Mouse (Mus musculus) embryonic facial prominence, embryonic 12.5 days (tissue): ENCODE measurements at regions not wholly inside any gene's neighbourhood (a gene's known extent, or its start where the extent isn't known, plus 50 kb on each side); places are given as distances from the start of the nearest gene placed in this dataset.

Experiments
- ATAC-seq: fragments of 200-750 bp; cut with Nextera tagmentation; 2 replicates; pipeline ENCODE4 v1.8.0; 2017; ENCODE audit not compliant: insufficient number of reproducible peaks, insufficient read depth, low FRiP score, low TSS enrichment
- H3K27ac ChIP-seq: fragments of 300-500 bp; sonication (generic); 2 replicates; pipeline ENCODE4 v1.5.1; 2016; ENCODE audit warnings: mild to moderate bottlenecking
- H3K27me3 ChIP-seq: fragments of 300-500 bp; sonication (generic); 2 replicates; pipeline ENCODE4 v1.6.1; 2016; ENCODE audit warnings: mild to moderate bottlenecking, moderate library complexity
- H3K36me3 ChIP-seq: fragments of 300-500 bp; sonication (generic); 2 replicates; pipeline ENCODE4 v1.6.1; 2016; ENCODE audit warnings: mild to moderate bottlenecking
- H3K4me1 ChIP-seq: fragments of 300-500 bp; sonication (generic); 2 replicates; pipeline ENCODE4 v1.6.1; 2016
- H3K4me2 ChIP-seq: fragments of 300-500 bp; sonication (generic); replicated peaks from 2 replicates; pipeline ENCODE4 v1.6.1; 2016; ENCODE audit warnings: mild to moderate bottlenecking, moderate library complexity
- H3K4me3 ChIP-seq: fragments of 300-500 bp; sonication (generic); 2 replicates; pipeline ENCODE4 v1.5.1; 2016; ENCODE audit warnings: mild to moderate bottlenecking
- H3K9ac ChIP-seq: fragments of 300-500 bp; sonication (generic); 2 replicates; pipeline ENCODE4 v1.6.1; 2016; ENCODE audit warnings: mild to moderate bottlenecking, moderate library complexity
- H3K9me3 ChIP-seq: fragments of 300-500 bp; sonication (generic); 2 replicates; pipeline ENCODE4 v1.6.1; 2016; ENCODE audit warnings: mild to moderate bottlenecking, moderate library complexity
- WGBS: fragments of 180-500 bp; shearing (Covaris S2); methylation state at CpG from one replicate; pipeline ENCODE4 v1.1.7; 2016; 5-methylcytosine and 5-hydroxymethylcytosine counted together

GRCm38 (mm10) chr2:115515470-115515869 lies 66.0 kb upstream of the BC052040 start:
- 71% methylated on average over 6 of the region's 6 CpGs for WGBS

GRCm38 (mm10) chr2:115516824-115517223 lies 64.7 kb upstream of the BC052040 start:
- H3K4me1 ChIP-seq: peaks cover 19% of the 10 kb centered on the region; the same call in 1 of the 2 replicates
- 0 out of 2 replicates have a peak, but pooled peaks have one; percentile 28 for ATAC-seq
- 13% methylated on average over 2 of the region's 2 CpGs for WGBS

More at GRCm38 (mm10) chr2:115515470-115515869, 66.0 kb upstream of the BC052040 start:
- no peak for ATAC-seq
- Histone ChIP-seq H3K27me3 (no peaks in the 10 kb centered on the region), H3K27ac (no peak overlapping the region), H3K36me3 (no peaks in the 10 kb centered on the region), H3K4me3 (no peak overlapping the region), H3K9me3 (no peaks in the 10 kb centered on the region), H3K9ac (no peak overlapping the region), H3K4me2 (no peak overlapping the region), H3K4me1 (peaks cover 18% of the 10 kb centered on the region; the same call in 1 of the 2 replicates)

GRCm38 (mm10) chr2:115519974-115520373 lies 61.5 kb upstream of the BC052040 start:
- Histone ChIP-seq H3K36me3 (no peaks in the 10 kb centered on the region), H3K4me2 (no peak overlapping the region), H3K4me3 (no peak overlapping the region), H3K4me1 (peaks cover 9% of the 10 kb centered on the region; the same call in 1 of the 2 replicates), H3K27ac (no peak overlapping the region), H3K9ac (no peak overlapping the region), H3K27me3 (no peaks in the 10 kb centered on the region), H3K9me3 (no peaks in the 10 kb centered on the region)
- ATAC-seq: no peak
- WGBS: 83% methylated on average over 5 of the region's 5 CpGs

More at GRCm38 (mm10) chr2:115516824-115517223, 64.7 kb upstream of the BC052040 start:
- H3K9me3 ChIP-seq: no peaks in the 10 kb centered on the region
- no peak overlapping the region for H3K4me3 ChIP-seq
- H3K4me2 ChIP-seq: no peak overlapping the region
- no peak overlapping the region for H3K9ac ChIP-seq
- 0 out of 2 replicates have a peak overlapping the region, but pooled peaks have one; percentile 17 for H3K27ac ChIP-seq
- no peaks in the 10 kb centered on the region for H3K36me3 ChIP-seq
- no peaks in the 10 kb centered on the region for H3K27me3 ChIP-seq

GRCm38 (mm10) chr2:115520413-115521139 lies 60.9 kb upstream of the BC052040 start:
- WGBS: 39% methylated on average over 10 of the region's 10 CpGs
- no peak for ATAC-seq
- no peak overlapping the region for H3K27ac ChIP-seq
- H3K36me3 ChIP-seq: no peaks in the 10 kb centered on the region
- no peak overlapping the region for H3K9ac ChIP-seq
- no peak overlapping the region for H3K4me3 ChIP-seq
- no peaks in the 10 kb centered on the region for H3K9me3 ChIP-seq
- H3K4me2 ChIP-seq: no peak overlapping the region
- 0 out of 2 replicates have a peak, but pooled peaks cover 7% of the 10 kb centered on the region for H3K4me1 ChIP-seq
- H3K27me3 ChIP-seq: no peaks in the 10 kb centered on the region

GRCm38 (mm10) chr2:115529878-115530277 lies 51.6 kb upstream of the BC052040 start:
- Histone ChIP-seq H3K4me1 (no peaks in the 10 kb centered on the region), H3K4me2 (no peak overlapping the region), H3K27ac (no peak overlapping the region), H3K4me3 (no peak overlapping the region), H3K36me3 (no peaks in the 10 kb centered on the region), H3K27me3 (no peaks in the 10 kb centered on the region), H3K9me3 (no peaks in the 10 kb centered on the region), H3K9ac (no peak overlapping the region)
- 97% methylated on average over 2 of the region's 2 CpGs for WGBS
- no peak for ATAC-seq
